Mouse (Mus musculus): Measurements from ENCODE around the gene Parp8.

GRCm38 (mm10) chr13:116948299-116948659 is 77.1 kb downstream of the Parp8 start:
- no peak for TF ChIP-seq CTCF (IDR thresholded peaks at IDR 0.05; ENCODE audit: low read depth)
- TF ChIP-seq EP300 (IDR thresholded peaks at IDR 0.05; ENCODE audit: low read depth): no peak
